Mouse (Mus musculus) thymus, adult 2 months (tissue): Measurements from ENCODE around the gene Il34.

ENCODE experiments used
- CTCF ChIP-seq: fragments of 200-500 bp; IDR thresholded peaks from 2 replicates; pipeline ENCODE4 v1.5.1; 2012; ENCODE audit warnings: mild to moderate bottlenecking, control low read depth, low read length, moderate library complexity, borderline replicate concordance; ENCODE audit not compliant: control insufficient read depth, poor library complexity, insufficient read depth; ENCODE audit errors: extremely low read depth
- POLR2A ChIP-seq: fragments of 200-500 bp; IDR thresholded peaks from 2 replicates; pipeline ENCODE4 v1.6.1; 2012; ENCODE audit warnings: mild to moderate bottlenecking, low read length, control low read depth, moderate library complexity; ENCODE audit not compliant: control insufficient read depth, poor library complexity, insufficient read depth; ENCODE audit errors: extremely low read depth

DNA sequence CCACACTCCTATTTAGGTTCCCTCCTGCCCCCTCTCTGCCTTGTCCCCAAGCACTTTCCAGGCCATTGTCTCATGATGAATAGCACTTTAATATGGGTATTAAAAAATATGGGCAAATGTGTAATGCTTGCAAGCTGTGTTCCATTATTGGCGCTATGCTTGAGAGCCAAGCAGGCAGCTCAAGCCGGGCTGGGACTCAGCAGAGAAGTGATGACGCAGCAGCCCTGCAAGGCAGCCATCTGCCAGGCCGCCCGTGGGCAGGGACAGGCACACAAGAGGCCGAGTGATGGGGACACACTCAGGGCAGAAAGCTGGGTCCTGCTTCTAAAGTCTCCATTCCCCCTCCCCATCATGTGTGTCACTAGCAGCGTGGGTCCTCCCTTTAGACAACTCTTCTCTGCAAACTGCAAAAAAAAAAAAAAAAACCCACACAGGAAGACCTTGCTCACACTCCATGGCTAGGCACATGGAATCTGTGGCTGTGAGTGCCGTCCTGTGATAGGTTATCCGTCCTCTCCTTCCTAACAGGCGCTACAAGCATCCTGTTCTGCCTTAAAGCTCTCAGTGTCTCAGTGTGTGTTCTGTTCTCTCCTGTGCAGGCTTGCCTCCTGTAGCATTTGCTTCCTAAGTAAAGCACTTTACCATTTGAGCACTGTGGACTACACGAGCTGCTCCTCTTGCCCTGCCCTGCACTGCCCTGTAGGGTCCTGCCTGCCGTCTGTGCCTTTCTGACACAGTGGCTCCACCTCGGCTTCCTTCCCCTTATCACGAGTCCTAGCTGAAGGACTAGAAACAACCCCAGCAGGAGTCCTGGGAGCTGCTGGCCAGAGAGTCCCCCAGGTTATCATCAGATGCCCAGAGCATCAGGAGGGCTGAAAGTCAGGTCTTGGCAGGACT lies 100.1 kb downstream of the Il34 start:
- TF ChIP-seq POLR2A, result no peak
- no peak for TF ChIP-seq CTCF
